Mouse (Mus musculus): ENCODE measurements around the gene Preb. TPM values are rescaled to one million over a fixed set of nuclear protein-coding genes. Genes with fewer than 3 reads are reported as not detected.

Gene Preb
- polyA plus RNA-seq, 1 experiment, result 335 TPM

DNA sequence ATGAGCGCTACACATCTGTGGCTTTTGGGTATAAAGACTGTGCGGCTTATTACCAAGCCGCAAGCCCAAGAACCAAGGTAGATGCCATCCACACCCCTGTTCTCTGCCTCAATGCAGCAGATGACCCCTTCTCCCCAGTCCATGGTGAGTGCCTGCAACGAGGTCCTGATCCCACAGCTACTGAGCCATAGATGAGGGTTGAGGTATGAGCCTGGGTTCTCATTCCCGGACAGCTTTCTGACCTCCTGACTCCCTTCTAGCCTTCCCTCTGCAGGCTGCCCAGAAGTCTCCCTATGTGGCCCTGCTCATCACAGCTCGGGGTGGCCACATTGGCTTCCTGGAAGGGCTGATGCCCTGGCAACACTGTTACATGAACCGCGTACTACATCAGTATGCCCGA is 5.6 kb downstream of the Preb start:
- Histone ChIP-seq H3K4me1 (ENCODE audit: control insufficient read depth, insufficient read depth, insufficient read length, low read length) (peaks cover 16% of the 10 kb centered on the region), H3K27ac (ENCODE audit: insufficient read depth, low read depth, low read length) (no peak overlapping the region), H3K36me3 (ENCODE audit: control insufficient read depth, insufficient read depth, low read length) (peaks cover 54% of the 10 kb centered on the region), H3K27me3 (ENCODE audit: control insufficient read depth, insufficient read depth, low read length) (no peaks in the 10 kb centered on the region), H3K4me3 (ENCODE audit: low read depth, low read length) (no peak overlapping the region)
- TF ChIP-seq POLR2A (IDR thresholded peaks at IDR 0.05; ENCODE audit: low read depth, low read length), result no peak
- no peak for TF ChIP-seq CTCF (IDR thresholded peaks at IDR 0.05; ENCODE audit: extremely low read depth, insufficient read length, insufficient replicate concordance, low read depth, low read length)
- 94% methylated on average over 9 of the region's 9 CpGs for WGBS

DNA sequence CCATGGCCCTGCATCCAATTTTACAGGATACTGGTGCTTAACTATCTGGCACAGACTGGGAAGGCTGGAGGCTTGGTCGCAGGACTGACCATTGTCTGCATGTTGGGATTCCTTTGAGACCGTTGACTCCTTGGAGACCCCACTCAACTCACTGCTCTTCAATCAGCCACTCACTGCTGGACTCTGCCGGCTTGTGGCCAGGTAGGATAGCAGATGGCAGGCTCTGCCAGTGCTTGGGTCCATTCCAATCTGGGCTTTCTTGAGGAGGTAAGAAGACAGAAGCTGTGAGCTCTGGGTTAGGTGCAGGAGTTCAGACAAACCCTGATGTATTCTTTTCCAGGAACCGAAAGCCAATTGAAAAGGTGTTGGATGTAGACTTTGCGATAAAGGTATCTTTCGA is 6.1 kb downstream of the Preb start:
- Histone ChIP-seq H3K27me3 (ENCODE audit: control insufficient read depth, insufficient read depth, low read length) (no peaks in the 10 kb centered on the region), H3K4me3 (ENCODE audit: low read depth, low read length) (no peak overlapping the region), H3K36me3 (ENCODE audit: control insufficient read depth, insufficient read depth, low read length) (peaks cover 54% of the 10 kb centered on the region), H3K27ac (ENCODE audit: insufficient read depth, low read depth, low read length) (no peak overlapping the region), H3K4me1 (ENCODE audit: control insufficient read depth, insufficient read depth, insufficient read length, low read length) (peaks cover 16% of the 10 kb centered on the region)
- WGBS, result 96% methylated on average over 6 of the region's 6 CpGs
- TF ChIP-seq CTCF (IDR thresholded peaks at IDR 0.05; ENCODE audit: extremely low read depth, insufficient read length, insufficient replicate concordance, low read depth, low read length) (no peak), POLR2A (IDR thresholded peaks at IDR 0.05; ENCODE audit: low read depth, low read length) (no peak)

DNA sequence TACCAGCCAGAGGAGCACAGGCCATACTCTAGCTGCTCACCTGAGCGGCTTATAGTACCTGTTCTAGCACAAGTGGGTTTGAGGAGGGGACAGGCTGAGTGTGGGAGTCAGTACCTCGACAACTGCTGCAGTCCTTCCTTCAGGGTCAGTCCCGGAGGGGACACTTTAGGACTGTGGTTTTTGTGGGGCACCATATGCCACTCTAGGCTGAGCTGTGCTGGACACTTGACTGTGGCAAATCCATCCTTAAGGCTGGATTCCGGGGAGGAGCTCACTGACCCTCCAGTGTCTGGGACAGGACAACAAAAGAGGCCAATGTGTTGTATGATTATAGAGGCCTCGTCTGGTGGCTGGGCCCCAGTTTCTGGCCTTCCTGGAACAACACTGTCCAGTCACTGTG is 7.6 kb downstream of the Preb start:
- WGBS, result 85% methylated on average over 5 of the region's 5 CpGs
- Histone ChIP-seq H3K36me3 (ENCODE audit: control insufficient read depth, insufficient read depth, low read length) (peaks cover 41% of the 10 kb centered on the region), H3K4me1 (ENCODE audit: control insufficient read depth, insufficient read depth, insufficient read length, low read length) (peaks cover 10% of the 10 kb centered on the region; the same call in 1 of the 2 replicates), H3K27me3 (ENCODE audit: control insufficient read depth, insufficient read depth, low read length) (no peaks in the 10 kb centered on the region), H3K4me3 (ENCODE audit: low read depth, low read length) (no peak overlapping the region), H3K27ac (ENCODE audit: insufficient read depth, low read depth, low read length) (no peak overlapping the region)
- no peak for TF ChIP-seq CTCF (IDR thresholded peaks at IDR 0.05; ENCODE audit: extremely low read depth, insufficient read length, insufficient replicate concordance, low read depth, low read length)
- TF ChIP-seq POLR2A (IDR thresholded peaks at IDR 0.05; ENCODE audit: low read depth, low read length), result no peak

DNA sequence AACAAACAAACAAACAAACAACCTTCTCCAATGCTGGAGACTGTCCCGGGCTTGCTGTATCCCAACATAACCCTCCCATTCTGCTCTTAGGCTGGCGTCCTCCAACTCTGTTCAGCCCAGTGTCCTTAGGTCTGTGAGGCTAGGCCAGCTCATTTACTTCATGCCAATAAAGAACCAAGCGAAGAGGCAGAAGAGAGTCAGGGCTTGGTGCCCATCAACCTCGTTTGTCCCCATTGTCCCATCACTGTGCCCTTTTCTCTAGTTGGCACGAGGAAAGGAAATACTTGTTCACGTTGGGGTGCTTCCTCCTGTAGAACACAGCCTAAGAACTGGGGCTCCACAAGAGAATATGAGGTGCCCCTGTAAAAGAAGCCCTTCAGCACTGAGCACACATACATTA is 8.5 kb downstream of the Preb start:
- no peaks in the 10 kb centered on the region for H3K27me3 ChIP-seq (ENCODE audit: control insufficient read depth, insufficient read depth, low read length)
- peaks cover 41% of the 10 kb centered on the region for H3K36me3 ChIP-seq (ENCODE audit: control insufficient read depth, insufficient read depth, low read length)
- 42% methylated on average over 6 of the region's 6 CpGs for WGBS
- H3K4me1 ChIP-seq (ENCODE audit: control insufficient read depth, insufficient read depth, insufficient read length, low read length), result peaks cover 14% of the 10 kb centered on the region; the same call in 1 of the 2 replicates
- no peak overlapping the region for H3K4me3 ChIP-seq (ENCODE audit: low read depth, low read length)
- TF ChIP-seq CTCF (IDR thresholded peaks at IDR 0.05; ENCODE audit: extremely low read depth, insufficient read length, insufficient replicate concordance, low read depth, low read length) (no peak), POLR2A (IDR thresholded peaks at IDR 0.05; ENCODE audit: low read depth, low read length) (no peak)
- no peak overlapping the region for H3K27ac ChIP-seq (ENCODE audit: insufficient read depth, low read depth, low read length)

DNA sequence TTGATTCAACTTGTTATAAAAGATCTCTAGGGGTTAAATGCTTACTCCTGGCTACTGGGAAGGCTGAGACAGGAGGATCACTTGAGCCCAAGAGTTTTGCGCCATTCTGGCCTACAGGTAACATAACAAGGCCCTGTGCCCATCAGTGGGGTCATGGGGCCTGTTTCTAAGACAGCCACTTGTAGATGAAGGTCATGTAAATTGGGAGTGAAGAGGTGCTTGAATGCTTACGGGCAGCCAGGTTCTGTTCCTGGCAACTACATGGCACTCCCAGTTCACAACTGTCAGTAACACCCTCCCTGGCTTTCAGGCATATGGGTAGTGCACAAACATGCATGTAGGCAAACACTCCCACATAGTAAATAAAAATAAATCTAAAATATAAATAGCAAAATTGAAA is 9.2 kb downstream of the Preb start:
- Histone ChIP-seq H3K27ac (ENCODE audit: insufficient read depth, low read depth, low read length) (peak overlapping the region; percentile 44; the same call in 1 of the 2 replicates), H3K4me1 (ENCODE audit: control insufficient read depth, insufficient read depth, insufficient read length, low read length) (peaks cover 17% of the 10 kb centered on the region; the same call in 1 of the 2 replicates), H3K27me3 (ENCODE audit: control insufficient read depth, insufficient read depth, low read length) (no peaks in the 10 kb centered on the region), H3K36me3 (ENCODE audit: control insufficient read depth, insufficient read depth, low read length) (peaks cover 38% of the 10 kb centered on the region), H3K4me3 (ENCODE audit: low read depth, low read length) (peak overlapping the region; percentile 46)
- 71% methylated on average over 2 of the region's 2 CpGs for WGBS
- TF ChIP-seq CTCF (IDR thresholded peaks at IDR 0.05; ENCODE audit: extremely low read depth, insufficient read length, insufficient replicate concordance, low read depth, low read length), result no peak
- no peak for TF ChIP-seq POLR2A (IDR thresholded peaks at IDR 0.05; ENCODE audit: low read depth, low read length)

DNA sequence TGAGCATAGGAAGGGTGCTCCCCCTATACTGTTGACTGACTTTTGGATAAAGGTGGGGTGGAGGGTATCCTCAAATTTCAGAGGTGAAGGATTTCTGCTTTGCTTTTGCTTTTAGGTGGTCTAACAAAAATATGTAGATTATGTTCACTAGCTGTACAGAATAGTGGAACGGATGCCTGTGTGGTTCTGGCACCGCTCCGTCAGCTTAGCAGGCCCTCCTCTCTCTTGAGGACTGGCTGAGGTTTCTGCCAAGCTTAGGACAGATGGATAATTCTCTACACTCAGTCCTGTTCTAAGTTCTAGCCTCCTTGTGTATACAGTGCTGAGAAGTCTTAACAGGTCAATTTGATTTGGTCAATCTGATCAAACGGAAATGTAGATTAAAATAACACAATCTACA is 9.7 kb downstream of the Preb start:
- TF ChIP-seq CTCF (IDR thresholded peaks at IDR 0.05; ENCODE audit: extremely low read depth, insufficient read length, insufficient replicate concordance, low read depth, low read length) (no peak), POLR2A (IDR thresholded peaks at IDR 0.05; ENCODE audit: low read depth, low read length) (no peak)
- 28% methylated on average over 4 of the region's 4 CpGs for WGBS
- Histone ChIP-seq H3K4me1 (ENCODE audit: control insufficient read depth, insufficient read depth, insufficient read length, low read length) (peaks cover 19% of the 10 kb centered on the region; the same call in 1 of the 2 replicates), H3K27ac (ENCODE audit: insufficient read depth, low read depth, low read length) (peak overlapping the region; percentile 76), H3K36me3 (ENCODE audit: control insufficient read depth, insufficient read depth, low read length) (peaks cover 34% of the 10 kb centered on the region), H3K27me3 (ENCODE audit: control insufficient read depth, insufficient read depth, low read length) (no peaks in the 10 kb centered on the region), H3K4me3 (ENCODE audit: low read depth, low read length) (peak overlapping the region; percentile 70)

DNA sequence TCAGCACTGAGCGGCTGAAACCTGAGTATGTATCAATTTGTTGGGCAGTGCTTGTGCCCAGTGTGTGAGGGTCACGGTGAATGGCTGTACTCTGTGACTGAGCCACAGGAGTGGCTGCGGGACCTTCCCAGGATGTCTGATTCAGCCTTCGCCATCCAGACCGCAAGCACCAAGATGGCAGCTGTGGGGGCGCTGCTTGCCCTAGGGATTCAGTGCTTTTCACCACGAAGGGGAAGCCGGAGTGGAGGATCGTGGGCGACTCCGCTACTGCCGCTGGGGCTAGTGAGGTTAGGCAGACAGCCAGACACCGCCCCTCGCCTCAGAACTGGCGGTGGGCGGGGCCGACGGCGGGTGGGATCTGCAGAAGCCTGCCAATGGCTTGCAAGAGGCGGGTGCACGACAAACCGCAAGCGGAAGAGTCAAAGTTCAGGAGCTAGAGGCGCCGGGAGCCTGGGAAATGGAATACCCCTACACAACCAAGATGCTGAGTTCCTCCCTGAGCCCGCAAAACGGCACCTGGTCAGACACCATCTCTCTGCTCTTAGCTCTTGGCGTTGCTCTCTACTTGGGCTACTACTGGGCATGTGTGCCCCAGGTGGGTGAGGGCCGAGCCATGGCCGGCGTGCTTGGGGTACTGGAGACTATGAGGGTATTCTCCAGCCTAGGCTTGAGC is 10.4 kb downstream of the Preb start:
- peaks cover 20% of the 10 kb centered on the region; the same call in 1 of the 2 replicates for H3K4me1 ChIP-seq (ENCODE audit: control insufficient read depth, insufficient read depth, insufficient read length, low read length)
- peaks cover 27% of the 10 kb centered on the region for H3K36me3 ChIP-seq (ENCODE audit: control insufficient read depth, insufficient read depth, low read length)
- no peaks in the 10 kb centered on the region for H3K27me3 ChIP-seq (ENCODE audit: control insufficient read depth, insufficient read depth, low read length)
- peak overlapping the region; percentile 93 for H3K27ac ChIP-seq (ENCODE audit: insufficient read depth, low read depth, low read length)
- peak; percentile 79 for TF ChIP-seq POLR2A (IDR thresholded peaks at IDR 0.05; ENCODE audit: low read depth, low read length)
- no peak for TF ChIP-seq CTCF (IDR thresholded peaks at IDR 0.05; ENCODE audit: extremely low read depth, insufficient read length, insufficient replicate concordance, low read depth, low read length)
- WGBS, result 1% methylated on average over 31 of the region's 31 CpGs
- H3K4me3 ChIP-seq (ENCODE audit: low read depth, low read length), result peak overlapping the region; percentile 70
